Mouse (Mus musculus) heart, embryonic 11.5 days (tissue): Measurements from ENCODE around the gene Vmn1r129. TPM values are rescaled to one million over a fixed set of nuclear protein-coding genes. Genes with fewer than 3 reads are reported as not detected.
"Not testable (repeated sequence)": the region's sequence is repeated elsewhere in the genome, so short reads cannot be mapped to it uniquely, and the experiment has no call there.

ENCODE experiments used
- ATAC-seq: fragments of 200-750 bp; cut with Nextera tagmentation; replicated peaks from 2 replicates; pipeline ENCODE4 v1.8.0; 2017; ENCODE audit warnings: moderate library complexity; ENCODE audit not compliant: insufficient number of reproducible peaks, low FRiP score, low TSS enrichment
- H3K27ac ChIP-seq: fragments of 300-500 bp; sonication (generic); 2 replicates; pipeline ENCODE4 v1.5.1; 2014; ENCODE audit warnings: mild to moderate bottlenecking, low read depth, low read length
- H3K27me3 ChIP-seq: fragments of 300-500 bp; sonication (generic); 2 replicates; pipeline ENCODE4 v1.6.1; 2014; ENCODE audit warnings: mild to moderate bottlenecking, low read length, mixed read lengths; ENCODE audit not compliant: control insufficient read depth, insufficient read depth
- H3K36me3 ChIP-seq: fragments of 300-500 bp; sonication (generic); 2 replicates; pipeline ENCODE4 v1.6.1; 2014; ENCODE audit warnings: mild to moderate bottlenecking, low read length, moderate library complexity, mixed read lengths; ENCODE audit not compliant: control insufficient read depth, insufficient read depth
- H3K4me1 ChIP-seq: fragments of 300-500 bp; sonication (generic); 2 replicates; pipeline ENCODE4 v1.6.1; 2014; ENCODE audit warnings: low read length; ENCODE audit not compliant: control insufficient read depth, insufficient read depth
- H3K4me2 ChIP-seq: fragments of 300-500 bp; sonication (generic); 2 replicates; pipeline ENCODE4 v1.6.1; 2014; ENCODE audit warnings: mild to moderate bottlenecking, moderate library complexity
- H3K4me3 ChIP-seq: fragments of 300-500 bp; sonication (generic); 2 replicates; pipeline ENCODE4 v1.5.1; 2014; ENCODE audit warnings: low read depth, low read length
- H3K9ac ChIP-seq: fragments of 300-500 bp; sonication (generic); 2 replicates; pipeline ENCODE4 v1.6.1; 2014; ENCODE audit warnings: mild to moderate bottlenecking, low read depth, low read length, moderate library complexity
- H3K9me3 ChIP-seq: fragments of 300-500 bp; sonication (generic); replicated peaks from 2 replicates; pipeline ENCODE4 v1.6.1; 2016; ENCODE audit warnings: low read length; ENCODE audit not compliant: control insufficient read depth
- WGBS: fragments of 180-500 bp; shearing (Covaris S2); extraction: QIAGEN DNeasy Blood & Tissue Kit; methylation state at CpG from one replicate; pipeline ENCODE4 v1.1.7; 2014; ENCODE audit not compliant: insufficient replicate concordance; 5-methylcytosine and 5-hydroxymethylcytosine counted together
- polyA plus RNA-seq: library from polyadenylated mRNA; unstranded; fragments of >200 nt; fragmentation: Nextera tagmentation; extraction: Ambion mirVana; gene quantifications from 2 replicates; pipeline ENCODE4 v1.2.1, GENCODE M21; 2014

Vmn1r129 gene
- polyA plus RNA-seq: not detected in 2 replicates

DNA sequence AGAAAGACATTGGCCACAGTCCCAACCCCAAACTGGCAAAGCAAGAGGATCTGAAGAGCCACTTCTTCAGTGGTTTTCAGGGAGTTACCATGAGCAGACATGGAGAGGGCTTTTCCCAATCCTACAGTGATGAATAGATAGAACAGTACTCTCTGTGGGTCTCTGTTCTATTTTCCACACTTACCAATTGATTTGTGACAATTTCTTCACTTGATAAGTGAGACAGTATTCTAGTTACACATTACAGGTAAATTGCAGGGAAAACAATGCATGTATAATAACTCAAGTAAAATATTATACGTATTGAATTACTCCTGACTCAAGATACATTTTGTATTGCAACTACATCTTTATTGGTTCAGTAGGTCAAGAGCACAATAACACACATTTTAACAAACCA lies at the start of gene Vmn1r129:
TSS of gene Vmn1r129 (minus strand) at position 101 of the 400 bp plus-strand sequence.
- H3K4me1 ChIP-seq, H3K9ac ChIP-seq, H3K27ac ChIP-seq, H3K9me3 ChIP-seq, H3K4me2 ChIP-seq, ATAC-seq, H3K27me3 ChIP-seq, H3K36me3 ChIP-seq, H3K4me3 ChIP-seq: not testable (repeated sequence)
- no CpG with 5 or more reads among the region's 1 CpGs for WGBS

DNA sequence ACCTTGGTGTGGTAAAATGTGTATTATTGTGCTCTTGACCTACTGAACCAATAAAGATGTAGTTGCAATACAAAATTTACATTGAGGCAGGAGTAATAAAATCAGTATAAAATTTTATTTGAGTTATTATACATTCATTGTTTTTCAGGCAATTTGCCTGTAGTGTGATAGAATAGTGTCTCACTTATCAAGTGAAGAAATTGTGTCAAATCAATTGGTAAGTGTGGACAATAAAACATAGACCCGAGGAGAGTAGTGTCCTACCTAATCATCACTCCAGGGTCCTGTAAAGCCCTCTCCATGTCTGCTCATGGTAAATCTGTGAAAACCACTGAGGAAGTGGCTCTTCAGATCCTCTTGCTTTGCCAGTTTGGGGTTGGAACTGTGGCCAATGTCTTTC lies 12.0 kb downstream of the Vmn1r129 start, which contains the start of gene Vmn1r128:
TSS of gene Vmn1r128 (plus strand) at position 301 of the 400 bp plus-strand sequence.
- not testable (repeated sequence) for H3K9me3 ChIP-seq, H3K4me3 ChIP-seq, H3K4me1 ChIP-seq, H3K9ac ChIP-seq, ATAC-seq, H3K4me2 ChIP-seq, H3K36me3 ChIP-seq, H3K27ac ChIP-seq, H3K27me3 ChIP-seq
- WGBS: 58% methylated on average over 1 of the region's 1 CpGs

DNA sequence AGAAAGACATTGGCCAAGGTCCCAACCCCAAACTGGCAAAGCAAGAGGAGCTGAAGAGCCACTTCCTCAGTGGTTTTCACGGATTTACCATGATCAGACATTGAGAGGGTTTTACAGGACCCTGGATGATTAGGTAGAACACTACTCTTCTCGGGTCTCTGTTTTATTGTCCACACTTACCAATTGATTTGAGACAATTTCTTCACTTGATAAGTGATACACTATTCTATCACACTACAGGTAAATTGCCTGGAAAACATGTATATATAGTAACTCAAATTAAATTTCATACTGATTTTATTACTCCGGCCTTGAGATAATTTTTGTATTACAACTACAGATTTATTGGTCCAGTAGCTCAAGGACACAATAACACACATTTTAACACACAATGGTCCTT lies 41.3 kb downstream of the Vmn1r129 start, which contains the start of gene Vmn1r127:
TSS of gene Vmn1r127 (minus strand) at position 101 of the 400 bp plus-strand sequence.
- H3K4me2 ChIP-seq, H3K9me3 ChIP-seq, H3K36me3 ChIP-seq, H3K27me3 ChIP-seq, H3K4me3 ChIP-seq, H3K9ac ChIP-seq, ATAC-seq, H3K27ac ChIP-seq, H3K4me1 ChIP-seq: not testable (repeated sequence)
- no CpG with 5 or more reads among the region's 3 CpGs for WGBS

Other genes with a start within 250 kb of the Vmn1r129 start
- gene Vmn1r122, start 227.2 kb downstream of the Vmn1r129 start, polyA plus RNA-seq: not detected in 2 replicates
- not detected in 2 replicates for gene Vmn1r123, start 199.1 kb downstream of the Vmn1r129 start, polyA plus RNA-seq
- gene Gm5157, start 170.9 kb downstream of the Vmn1r129 start, polyA plus RNA-seq: not detected in 2 replicates
- not detected in 2 replicates for gene Vmn1r124, start 100.7 kb downstream of the Vmn1r129 start, polyA plus RNA-seq
- not detected in 2 replicates for gene Vmn1r125, start 89.1 kb downstream of the Vmn1r129 start, polyA plus RNA-seq
- gene Vmn1r126, start 59.8 kb downstream of the Vmn1r129 start, polyA plus RNA-seq: not detected in 2 replicates
- gene Vmn1r127, start 41.4 kb downstream of the Vmn1r129 start, polyA plus RNA-seq: not detected in 2 replicates
- gene Vmn1r128, start 11.9 kb downstream of the Vmn1r129 start, polyA plus RNA-seq: not detected in 2 replicates
- gene Gm6882, start 71.5 kb upstream of the Vmn1r129 start, polyA plus RNA-seq: not detected in 2 replicates
- not detected in 2 replicates for gene Vmn1r130, start 150.5 kb upstream of the Vmn1r129 start, polyA plus RNA-seq
- not detected in 2 replicates for gene Vmn1r131, start 184.8 kb upstream of the Vmn1r129 start, polyA plus RNA-seq